In the genomic region with DNA sequence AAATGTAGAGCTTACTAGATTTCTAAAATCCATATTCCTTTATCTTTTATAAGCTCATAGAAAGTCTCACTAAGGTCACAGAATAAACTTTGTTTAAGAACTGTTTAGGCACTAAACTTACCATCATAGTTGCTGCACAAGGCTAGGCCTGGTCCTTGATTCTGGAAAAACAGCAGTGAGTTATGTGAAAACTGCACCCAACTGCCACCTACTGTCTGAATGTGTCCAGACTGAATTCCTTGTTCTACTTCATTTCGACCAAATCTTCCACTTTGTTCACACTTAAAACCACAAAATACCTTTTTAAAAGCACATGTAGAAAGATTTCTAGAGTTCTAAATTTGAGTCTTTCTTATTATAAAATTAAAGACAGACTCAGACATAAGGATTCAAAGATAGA, we compare ENCODE assay signal across 13 mouse cellular contexts.
DNase-seq lines count a peak whose midpoint lies in the region; ATAC-seq and TF ChIP-seq lines count a peak whose summit lies in the region.
"Had no signal": no experiment of that assay in that cellular context is flagged by ENCODE, and none has a peak within 500 bp of the region (broad histone marks: within the 10 kb centered on the region; RNA-seq: fewer than 3 reads in every experiment).

No protein-coding gene starts in this region.

- no peaks in the 10 kb centered on the region for H3K27me3 ChIP-seq in hindbrain, embryonic 14.5 days (ENCODE audit: control insufficient read depth, insufficient read depth, low read length)
- H3K27me3 ChIP-seq in hindbrain, embryonic 11.5 days (ENCODE audit: control insufficient read depth, insufficient read depth, low read length) = no peaks in the 10 kb centered on the region
- no peaks in the 10 kb centered on the region for H3K27me3 ChIP-seq in stomach, postnatal 0 days (ENCODE audit: control insufficient read depth, insufficient read depth, low read length)
- H3K27me3 ChIP-seq: lung, embryonic 15.5 days had no signal

- H3K9ac ChIP-seq in hindbrain, embryonic 14.5 days = no peak overlapping the region
- H3K9ac ChIP-seq in hindbrain, embryonic 11.5 days (ENCODE audit: low read depth, low read length) = no peak overlapping the region
- no peak overlapping the region for H3K9ac ChIP-seq in stomach, postnatal 0 days (ENCODE audit: low read length)
- H3K9ac ChIP-seq: lung, embryonic 15.5 days had no signal

- H3K9me3 ChIP-seq in hindbrain, embryonic 14.5 days (ENCODE audit: control insufficient read depth, low read length) = no peaks in the 10 kb centered on the region
- H3K9me3 ChIP-seq in hindbrain, embryonic 11.5 days (ENCODE audit: control insufficient read depth, low read length) = no peaks in the 10 kb centered on the region
- no peaks in the 10 kb centered on the region for H3K9me3 ChIP-seq in stomach, postnatal 0 days (ENCODE audit: control insufficient read depth, low read length)
- H3K9me3 ChIP-seq: hindbrain, embryonic 10.5 days; lung, embryonic 15.5 days had no signal

- no peak overlapping the region for H3K4me2 ChIP-seq in hindbrain, embryonic 14.5 days (replicated peaks)
- no peak overlapping the region for H3K4me2 ChIP-seq in hindbrain, embryonic 11.5 days (replicated peaks; ENCODE audit: low read depth, low read length)
- no peak overlapping the region for H3K4me2 ChIP-seq in stomach, postnatal 0 days (replicated peaks; ENCODE audit: low read depth)
- H3K4me2 ChIP-seq: lung, embryonic 15.5 days had no signal

- H3K4me1 ChIP-seq in hindbrain, embryonic 14.5 days (replicated peaks; ENCODE audit: control insufficient read depth, insufficient read depth, low read length) = peaks cover 3% of the 10 kb centered on the region; the same call in 1 of the 2 replicates
- no peaks in the 10 kb centered on the region for H3K4me1 ChIP-seq in hindbrain, embryonic 11.5 days (replicated peaks; ENCODE audit: control insufficient read depth, insufficient read depth, low read length)
- H3K4me1 ChIP-seq in lung, adult 2 months (ENCODE audit: control insufficient read depth, insufficient read depth, low read length) = no peaks in the 10 kb centered on the region; the same call in 1 of the 2 replicates
- no peaks in the 10 kb centered on the region for H3K4me1 ChIP-seq in stomach, postnatal 0 days (replicated peaks; ENCODE audit: control insufficient read depth, insufficient read depth)
- H3K4me1 ChIP-seq: hindbrain, embryonic 10.5 days; lung, embryonic 15.5 days had no signal

- no peak overlapping the region for H3K27ac ChIP-seq in hindbrain, embryonic 14.5 days
- no peak overlapping the region for H3K27ac ChIP-seq in hindbrain, embryonic 11.5 days (ENCODE audit: low read depth, low read length)
- H3K27ac ChIP-seq in stomach, postnatal 0 days (replicated peaks) = no peak overlapping the region
- H3K27ac ChIP-seq: hindbrain, embryonic 10.5 days; lung, embryonic 15.5 days had no signal

- no peak for TF ChIP-seq EP300 in stomach, postnatal 0 days (optimal IDR thresholded peaks at IDR 0.05)

- 85% methylated on average over 1 of the region's 1 CpGs for WGBS in hindbrain, embryonic 14.5 days
- WGBS in hindbrain, embryonic 11.5 days = 66% methylated on average over 1 of the region's 1 CpGs
- WGBS in lung, adult 2 months = 51% methylated on average over 1 of the region's 1 CpGs
- 70% methylated on average over 1 of the region's 1 CpGs for WGBS in stomach, postnatal 0 days

- no peak for TF ChIP-seq POLR2A in lung, adult 2 months (IDR thresholded peaks at IDR 0.05; ENCODE audit: borderline replicate concordance, extremely low read depth, low read depth, low read length)

- no peak for ATAC-seq in hindbrain, embryonic 14.5 days (ENCODE audit: low FRiP score)
- ATAC-seq in hindbrain, embryonic 11.5 days (ENCODE audit: low FRiP score) = no peak
- no peak for ATAC-seq in stomach, postnatal 0 days (ENCODE audit: low FRiP score, low TSS enrichment)

- DNase-seq in adrenal gland, postnatal 36 days = peak; percentile 35 to 36
- DNase-seq in adrenal gland, postnatal 4 days (ENCODE audit: low spot score in 2 of 2) = no peak
- peak; percentile 40 for DNase-seq in hindbrain, embryonic 14.5 days (ENCODE audit: low spot score)
- no peak for DNase-seq in hindbrain, embryonic 11.5 days (ENCODE audit: low spot score)
- peak; percentile 24 for DNase-seq in lung, postnatal 36 days
- DNase-seq in lung, adult 2 months = no peak
- no peak for DNase-seq in stomach, postnatal 0 days (ENCODE audit: low spot score)
- no peak for DNase-seq in cerebellum, adult 18-20 months
- DNase-seq: cerebellum, adult 11-12 months; gastrocnemius, postnatal 36 days; kidney, postnatal 25 days had no signal

- no peak for TF ChIP-seq CTCF in lung, adult 2 months (IDR thresholded peaks at IDR 0.05; ENCODE audit: insufficient read depth, low read length)
- TF ChIP-seq CTCF in stomach, postnatal 0 days (IDR thresholded peaks at IDR 0.05; ENCODE audit: low read depth) = peak; percentile 66

- no peak overlapping the region for H3K4me3 ChIP-seq in hindbrain, embryonic 14.5 days (replicated peaks; ENCODE audit: low read length)
- H3K4me3 ChIP-seq in hindbrain, embryonic 11.5 days (ENCODE audit: low read depth, low read length) = no peak overlapping the region
- no peak overlapping the region for H3K4me3 ChIP-seq in lung, adult 2 months (replicated peaks; ENCODE audit: extremely low read depth, low read depth, low read length)
- H3K4me3 ChIP-seq in stomach, postnatal 0 days (ENCODE audit: low read depth, low read length) = no peak overlapping the region
- H3K4me3 ChIP-seq: hindbrain, embryonic 10.5 days; lung, embryonic 15.5 days had no signal

- 0 out of 2 replicates have a peak, but pooled peaks cover 4% of the 10 kb centered on the region for H3K36me3 ChIP-seq in hindbrain, embryonic 14.5 days (replicated peaks; ENCODE audit: control insufficient read depth, insufficient read depth)
- H3K36me3 ChIP-seq in hindbrain, embryonic 11.5 days (ENCODE audit: control insufficient read depth, insufficient read depth, low read length) = no peaks in the 10 kb centered on the region
- H3K36me3 ChIP-seq in stomach, postnatal 0 days (ENCODE audit: control insufficient read depth, insufficient read depth, low read length) = no peaks in the 10 kb centered on the region; the same call in 1 of the 2 replicates
- H3K36me3 ChIP-seq: lung, embryonic 15.5 days had no signal

Comparison
In these comparisons a context has a peak if more than half of its experiments do, and no peak if none do; other contexts are left out.
1. DNase-seq: peak in adrenal gland, postnatal 36 days (2 of 2), hindbrain, embryonic 14.5 days (single experiment) and lung, postnatal 36 days (single experiment); none in adrenal gland, postnatal 4 days (0 of 2), hindbrain, embryonic 11.5 days (single experiment), lung, adult 2 months (single experiment), stomach, postnatal 0 days (single experiment) and cerebellum, adult 18-20 months (0 of 2).